Mouse (Mus musculus) small intestine, adult 2 months (tissue): ENCODE measurements around the gene Mrps15.

ENCODE experiments used
- CTCF ChIP-seq: fragments of 200-500 bp; IDR thresholded peaks from 2 replicates; pipeline ENCODE4 v1.5.1; 2012; ENCODE audit warnings: low read depth, mild to moderate bottlenecking, control low read depth, inconsistent platforms, low read length, moderate library complexity, mixed read lengths; ENCODE audit not compliant: insufficient replicate concordance, insufficient read length; ENCODE audit errors: extremely low read depth
- POLR2A ChIP-seq: fragments of 200-500 bp; IDR thresholded peaks from 2 replicates; pipeline ENCODE4 v1.6.1; 2012; ENCODE audit warnings: low read depth, mild to moderate bottlenecking, control low read depth, inconsistent platforms, low read length, moderate library complexity

DNA sequence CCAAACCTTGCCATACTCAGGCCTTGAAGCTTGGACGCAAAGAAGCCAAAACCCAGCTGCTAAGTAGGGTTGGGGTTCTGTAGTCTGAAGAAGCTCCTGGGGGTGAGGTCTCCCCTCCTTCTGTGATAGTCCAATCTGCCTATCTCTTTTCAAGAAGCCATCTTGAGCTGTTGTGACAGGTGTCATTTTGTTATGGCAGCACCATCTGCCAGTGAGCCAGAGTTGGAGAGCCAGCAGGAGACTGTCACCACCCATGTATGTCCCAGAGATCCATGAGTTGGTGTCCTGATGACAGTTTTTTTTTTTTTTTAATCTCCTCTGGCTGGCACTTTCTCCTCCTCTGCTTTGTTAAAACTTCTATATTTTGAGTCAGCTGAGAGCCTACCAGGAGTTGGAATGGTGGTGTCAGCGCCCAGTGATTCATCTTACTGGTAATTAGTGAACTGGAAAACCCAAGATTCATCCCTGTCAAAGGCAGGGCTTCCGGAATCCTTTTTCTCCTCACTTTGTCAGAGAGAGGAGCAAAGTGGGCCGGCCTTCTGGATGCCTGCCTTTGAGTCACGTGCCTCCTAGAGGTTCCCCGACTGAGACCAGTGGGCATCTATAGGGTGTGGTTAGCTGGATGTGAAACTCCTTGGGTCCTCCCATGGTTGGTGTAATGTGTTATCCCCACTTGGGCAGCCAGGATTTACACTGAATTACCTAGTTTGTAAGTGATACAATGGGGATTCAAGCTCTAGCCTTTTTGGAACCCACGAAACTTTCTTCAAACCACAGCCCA, 55.5 kb downstream of the Mrps15 start:
- no peak for TF ChIP-seq CTCF
- no peak for TF ChIP-seq POLR2A
